Mouse (Mus musculus) gonadal fat pad, adult 2 months (tissue): ENCODE results near the gene Tbc1d30. TPM values are rescaled to one million over a fixed set of nuclear protein-coding genes. Genes with fewer than 3 reads are reported as not detected.

Experiments
- DNase-seq: peaks from one replicate; pipeline ENCODE4 v3.0.0-alpha.2; 2012; ENCODE audit warnings: low read depth
- polyA plus RNA-seq: library from polyadenylated mRNA; depleted of rRNA; stranded (reverse); fragments of >200 nt; gene quantifications from 2 replicates; pipeline ENCODE4 v1.2.3, GENCODE M21; 2012; rRNA removed

The Tbc1d30 gene
- polyA plus RNA-seq, result 7.3 and 9.3 TPM in 2 replicates

DNA sequence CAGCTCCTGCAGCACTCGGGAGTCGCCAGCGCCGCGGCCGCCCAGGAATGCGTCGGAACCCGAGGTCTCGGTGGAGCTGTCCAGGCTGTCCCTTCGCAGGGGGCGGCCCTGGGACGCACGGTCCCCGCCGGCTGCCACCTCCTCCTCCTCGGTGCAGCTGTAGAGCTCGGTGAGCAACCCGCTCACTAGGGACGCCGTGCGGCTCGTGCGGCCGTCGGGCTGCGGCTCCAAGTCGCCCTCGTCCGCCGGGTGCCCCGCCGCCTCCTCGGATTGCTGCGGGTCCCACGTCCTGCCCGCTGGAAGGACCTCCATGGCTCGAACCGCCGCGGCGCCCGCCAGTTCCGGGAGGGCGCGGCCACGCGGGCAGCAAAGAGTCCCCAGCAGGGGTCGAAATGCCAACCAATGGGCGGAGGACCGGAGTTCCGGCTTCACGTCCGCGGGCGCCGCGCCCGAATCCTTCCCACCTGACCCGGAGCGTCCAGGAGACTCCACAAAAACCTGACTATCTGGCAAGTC is at the start of gene Tbc1d30:
TSS of gene Tbc1d30 (minus strand) at position 213 of the 516 bp plus-strand sequence.
- DNase-seq, result no peak

- DNase-seq, result no peak
These were observed 47.5 kb upstream of the Tbc1d30 start for GRCm38 (mm10) chr10:121398599-121398998.

DNA sequence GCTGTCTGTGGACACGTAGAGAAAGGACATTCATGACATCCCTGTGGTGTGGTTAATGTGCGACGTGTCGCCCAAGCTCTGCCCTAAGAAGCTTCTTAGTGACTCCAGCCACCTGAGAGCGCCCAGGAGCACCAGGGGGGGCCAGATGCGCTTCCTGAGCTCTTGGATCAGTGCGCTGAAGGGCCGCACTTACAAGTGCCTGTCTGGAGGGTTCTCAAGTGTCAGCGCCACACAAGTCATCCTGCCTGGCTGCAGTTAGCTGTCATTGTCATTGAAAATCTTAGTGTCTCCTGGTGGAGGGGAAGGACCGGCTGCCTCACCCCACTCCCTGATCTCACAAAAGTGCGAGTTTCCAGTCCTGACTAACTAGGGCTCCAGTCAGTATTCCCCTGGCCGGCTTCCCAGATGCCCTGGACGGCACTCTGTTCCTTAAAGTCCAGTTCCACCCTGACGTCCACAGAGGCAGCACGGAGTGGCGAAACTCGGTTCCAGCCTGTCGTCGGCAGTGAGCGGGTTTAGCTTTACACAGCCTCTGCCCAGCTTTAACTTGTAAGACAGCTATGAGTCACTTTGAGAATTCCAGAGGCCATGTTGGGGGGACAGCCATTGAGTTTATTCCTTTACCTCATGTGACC is 44.6 kb upstream of the Tbc1d30 start:
- no peak for DNase-seq

GRCm38 (mm10) chr10:121394789-121395325 is 43.8 kb upstream of the Tbc1d30 start:
- DNase-seq, result no peak

GRCm38 (mm10) chr10:121394270-121394669 is 43.2 kb upstream of the Tbc1d30 start:
- DNase-seq, result no peak

GRCm38 (mm10) chr10:121391901-121392300 is 40.8 kb upstream of the Tbc1d30 start:
- no peak for DNase-seq

GRCm38 (mm10) chr10:121390602-121391001 is 39.5 kb upstream of the Tbc1d30 start:
- DNase-seq, result no peak

DNA sequence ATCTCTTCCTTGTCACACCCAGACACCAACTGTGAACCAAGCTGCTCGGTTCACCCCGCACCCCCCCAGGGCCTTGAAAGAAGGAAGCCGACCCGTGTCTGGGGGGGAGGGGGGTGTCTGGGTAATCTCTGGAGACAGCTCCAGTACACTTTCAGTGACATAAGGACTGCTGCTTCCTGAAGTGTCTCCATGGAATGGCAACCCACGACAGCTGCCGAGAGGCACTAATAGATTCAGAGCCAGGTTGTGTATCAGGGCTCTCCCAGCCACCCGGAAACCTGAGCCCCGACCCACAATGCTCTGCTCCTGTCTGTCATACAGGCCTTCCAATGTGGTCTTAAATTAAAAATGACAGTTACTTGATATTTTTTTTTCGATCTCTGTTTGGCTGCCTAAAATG is 35.3 kb upstream of the Tbc1d30 start:
- DNase-seq, result no peak

DNA sequence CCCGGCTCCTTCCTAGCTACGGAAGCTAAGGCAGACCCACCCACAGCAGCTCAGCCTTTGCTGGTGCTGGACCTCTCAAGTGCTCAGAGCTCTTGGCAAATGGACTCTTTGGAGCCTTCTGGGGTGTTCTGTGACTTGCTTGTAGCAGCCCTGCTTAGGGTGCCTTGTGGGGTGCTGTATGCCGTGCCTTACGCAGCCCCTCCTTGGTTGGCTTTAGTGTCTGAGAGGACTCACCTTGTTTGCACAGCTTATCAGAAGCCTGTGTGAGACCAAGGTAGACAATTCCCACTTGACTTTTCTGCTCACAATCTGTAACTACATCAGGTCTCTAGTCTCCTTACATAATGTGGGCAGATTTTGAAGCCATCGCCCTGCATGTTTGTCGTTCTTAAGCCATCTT is 34.6 kb upstream of the Tbc1d30 start:
- no peak for DNase-seq

DNA sequence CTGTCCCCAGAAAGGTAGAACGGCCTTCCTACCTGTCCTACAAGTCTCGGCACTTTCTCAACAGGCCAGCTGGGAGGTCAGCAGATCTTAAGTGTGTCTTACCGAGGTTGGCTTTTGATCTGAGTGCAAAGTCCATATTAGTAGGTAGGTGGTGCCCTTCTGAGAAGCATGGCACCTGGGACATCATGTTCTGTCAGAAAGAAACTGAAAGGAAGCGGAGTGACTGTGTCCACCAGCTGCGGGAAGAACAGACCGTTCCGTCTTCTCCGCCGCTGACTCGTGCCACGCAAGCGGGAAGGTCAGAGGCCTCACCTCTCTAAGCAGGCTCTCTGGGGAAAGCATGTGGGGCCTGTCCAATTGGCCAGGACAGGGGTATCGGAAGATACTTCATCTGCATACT is 33.6 kb upstream of the Tbc1d30 start:
- DNase-seq, result no peak

- no peak for DNase-seq
These were observed 30.2 kb upstream of the Tbc1d30 start for GRCm38 (mm10) chr10:121381280-121381679.

DNA sequence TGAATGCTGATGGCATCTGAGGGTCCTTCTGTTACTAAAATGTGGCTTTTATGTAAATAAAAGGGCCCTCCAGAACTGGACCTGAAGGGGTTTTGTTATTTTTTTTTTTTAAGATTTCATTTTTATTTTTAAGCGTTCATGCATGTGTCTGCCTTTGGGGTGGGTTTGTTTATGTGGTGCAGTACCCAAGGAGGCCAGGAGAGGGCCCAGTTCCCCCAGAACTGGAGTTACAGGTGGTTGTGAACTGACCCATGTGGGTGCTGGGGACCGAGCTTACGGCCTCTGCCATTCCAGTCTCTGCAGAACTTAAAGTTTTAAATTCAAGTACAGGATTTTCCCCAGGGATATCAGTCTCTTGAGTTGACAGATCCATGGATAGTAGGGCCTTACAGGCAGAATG is 28.3 kb upstream of the Tbc1d30 start:
- no peak for DNase-seq

DNA sequence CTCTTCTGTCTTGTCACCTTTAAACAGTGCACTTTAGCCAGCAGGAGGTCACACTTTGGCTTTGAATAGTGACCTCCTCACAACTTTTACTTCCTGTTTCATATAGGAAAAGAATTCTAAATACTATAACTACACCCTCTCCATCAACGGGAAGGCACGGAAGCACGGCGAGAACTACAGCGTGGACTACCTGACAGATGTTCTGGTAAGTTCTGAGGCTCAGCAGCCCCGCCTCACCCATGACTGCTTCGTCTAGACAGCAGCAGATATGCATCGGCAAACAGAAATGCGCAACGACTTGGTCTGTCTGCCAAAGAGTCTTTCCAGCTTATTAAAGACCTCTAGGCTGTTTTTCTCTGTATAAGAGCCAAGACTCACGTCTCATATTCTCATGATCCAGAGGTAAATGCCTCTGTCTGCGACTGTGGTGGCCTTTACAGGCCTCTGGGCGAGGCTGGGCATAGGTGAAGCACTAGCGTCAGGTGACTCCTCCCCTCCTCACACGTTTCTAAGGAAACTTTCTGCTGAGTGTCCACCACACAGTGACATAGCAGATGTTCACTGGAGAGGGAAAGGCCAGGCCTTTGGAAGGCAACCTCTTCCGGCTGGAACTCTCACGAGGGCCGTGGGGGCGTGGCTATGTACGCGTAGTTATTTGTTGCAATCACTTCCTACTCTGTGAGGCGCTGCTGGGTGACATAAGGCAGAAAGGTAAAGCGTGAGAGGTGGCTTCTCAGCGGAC is 25.6 kb upstream of the Tbc1d30 start:
- DNase-seq, result peak; percentile 56

DNA sequence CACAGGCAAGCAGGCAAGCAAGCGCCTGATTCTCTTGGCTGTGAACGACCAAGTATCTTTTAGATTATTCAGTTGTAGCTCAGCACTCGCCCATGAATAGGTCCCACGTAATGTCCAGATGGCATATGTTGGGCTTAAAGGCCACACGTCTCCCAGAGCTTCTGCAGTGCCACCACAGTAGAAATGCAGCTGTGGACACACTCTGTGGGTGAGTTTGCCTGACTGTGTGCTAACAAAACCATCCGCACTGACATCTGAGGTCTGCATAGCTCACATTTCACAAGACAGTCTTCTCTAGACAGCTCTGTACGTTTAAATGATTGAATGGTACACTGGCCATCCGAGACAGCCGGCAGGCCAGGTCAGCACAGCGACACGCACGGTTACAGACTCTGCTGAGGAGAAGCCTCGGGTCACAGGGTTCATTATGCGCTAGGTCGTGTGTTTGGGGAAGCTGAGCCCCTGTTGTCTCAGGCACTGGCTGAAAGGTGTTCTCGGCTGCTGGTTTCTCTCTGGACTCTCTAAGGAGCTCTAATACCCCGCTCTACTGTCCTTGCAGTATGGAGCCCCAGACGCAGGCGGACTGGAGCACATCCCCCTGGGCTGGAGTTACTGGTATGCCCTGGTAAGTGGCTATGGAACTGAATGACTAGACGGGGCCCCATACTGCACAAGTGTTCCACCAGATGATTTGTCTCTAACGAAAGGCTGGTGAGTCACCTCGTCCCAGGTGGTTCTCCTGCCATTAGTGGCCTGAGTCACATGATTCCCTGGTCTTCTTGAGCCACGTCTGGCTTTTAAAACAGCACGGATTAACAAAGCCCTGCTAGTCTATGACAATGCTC is 24.8 kb upstream of the Tbc1d30 start:
- DNase-seq, result no peak

- DNase-seq, result no peak
These were observed 23.9 kb upstream of the Tbc1d30 start for GRCm38 (mm10) chr10:121374693-121375620.

- DNase-seq, result no peak
These were observed 22.9 kb upstream of the Tbc1d30 start for GRCm38 (mm10) chr10:121374013-121374412.

GRCm38 (mm10) chr10:121370777-121371176 is 19.7 kb upstream of the Tbc1d30 start:
- DNase-seq, result no peak

DNA sequence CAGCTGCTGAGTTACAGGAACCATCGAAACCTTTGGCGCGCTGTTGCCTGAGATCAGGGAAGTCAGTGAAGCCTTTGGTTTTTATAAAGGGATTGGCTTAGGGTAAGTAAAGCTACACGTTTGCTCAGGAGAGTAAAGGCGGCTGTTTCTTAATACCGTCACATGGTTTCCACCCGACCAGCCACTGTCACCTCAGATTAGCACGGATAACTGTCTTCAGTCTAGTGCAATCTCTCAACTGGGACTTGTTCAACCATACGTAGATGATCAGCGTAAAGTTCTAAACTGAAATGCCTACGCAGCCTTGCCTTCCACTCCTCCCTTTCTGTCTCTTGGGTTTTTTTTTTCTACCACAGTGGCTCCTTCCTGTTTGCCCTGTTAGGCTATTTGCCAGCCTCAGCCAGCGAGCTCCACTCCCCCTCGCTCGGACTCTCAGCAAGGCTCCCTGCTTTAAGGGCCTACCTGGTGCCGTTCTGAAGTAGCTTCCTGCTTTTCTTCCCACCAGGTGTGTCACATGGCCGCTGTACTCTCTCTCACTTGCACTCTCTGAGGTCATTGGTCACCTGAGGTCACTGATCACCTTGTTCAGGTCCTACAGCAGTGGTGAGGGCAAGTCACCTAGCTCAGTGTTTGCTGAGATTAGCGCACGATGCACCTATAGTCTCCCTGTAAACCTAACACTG is 17.8 kb upstream of the Tbc1d30 start:
- no peak for DNase-seq

DNA sequence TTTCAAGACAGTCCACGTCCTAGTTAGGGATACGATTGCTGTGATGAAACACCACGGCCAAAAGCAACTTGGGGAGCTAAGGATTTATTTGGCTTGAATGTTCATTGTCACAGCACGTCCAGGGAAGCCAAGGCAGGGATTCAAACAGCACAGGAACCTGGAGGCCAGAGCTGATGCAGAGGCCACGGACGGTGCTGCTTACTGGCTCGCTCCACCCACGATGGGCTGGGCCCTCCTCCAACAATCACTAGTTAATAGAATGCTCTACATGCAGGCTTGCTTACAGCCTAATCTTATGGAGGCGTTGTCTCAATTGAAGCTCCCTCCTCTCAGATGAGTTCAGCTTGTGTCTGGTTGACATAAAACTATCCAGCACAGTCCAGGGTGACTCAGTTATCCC is 16.7 kb upstream of the Tbc1d30 start:
- no peak for DNase-seq

DNA sequence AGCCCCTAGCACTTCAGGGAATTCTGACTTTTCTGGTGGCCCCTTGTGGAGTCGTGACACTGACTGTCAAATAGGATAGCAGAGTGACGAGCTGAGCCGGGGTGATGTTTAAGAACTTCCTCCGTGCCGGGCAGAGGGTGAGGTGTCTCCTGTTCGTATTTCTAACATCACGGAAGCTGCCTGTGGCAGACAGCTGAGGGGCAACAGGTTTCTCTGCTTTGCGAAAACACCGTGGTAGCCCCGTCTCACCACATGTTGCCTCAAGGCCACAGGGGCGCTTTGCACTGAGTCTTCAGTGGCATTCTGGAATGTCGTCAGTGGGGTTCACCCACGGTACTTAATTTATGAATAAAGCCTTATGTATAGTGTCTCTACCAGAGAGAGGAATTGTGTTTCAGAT is 16.2 kb upstream of the Tbc1d30 start:
- DNase-seq, result no peak
